In the genomic region with DNA sequence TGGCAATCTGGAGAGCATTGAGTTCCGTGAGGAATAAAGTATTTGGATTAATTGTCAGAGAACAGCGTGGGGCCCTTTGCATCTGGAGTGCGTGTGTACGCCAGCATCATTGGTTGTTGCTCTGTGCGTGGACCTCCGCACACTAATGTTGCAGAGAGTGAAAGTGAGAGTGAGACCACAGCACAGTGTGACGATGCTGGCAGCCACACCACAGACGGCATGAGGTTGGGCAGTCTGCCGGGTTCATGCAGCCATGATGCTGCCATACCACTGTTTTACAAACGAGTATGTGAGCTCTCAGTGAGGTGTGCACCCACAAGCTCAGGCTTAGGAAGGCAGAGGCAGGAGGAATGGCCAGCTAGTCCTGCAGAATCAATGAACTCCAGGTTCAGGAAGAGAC, we compare ENCODE assay signal across 21 mouse cellular contexts. TPM values are rescaled to one million over a fixed set of nuclear protein-coding genes. Genes with fewer than 3 reads are reported as not detected.
DNase-seq lines count a peak whose midpoint lies in the region; ATAC-seq and TF ChIP-seq lines count a peak whose summit lies in the region.
"Had no signal": no experiment of that assay in that cellular context is flagged by ENCODE, and none has a peak within 500 bp of the region (broad histone marks: within the 10 kb centered on the region; RNA-seq: fewer than 3 reads in every experiment).

No protein-coding gene starts in this region.

- no peak for TF ChIP-seq POLR2A in cerebellum, adult 2 months (IDR thresholded peaks at IDR 0.05; ENCODE audit: borderline replicate concordance, insufficient read depth, low read length)
- TF ChIP-seq POLR2A in testis, adult 2 months (IDR thresholded peaks at IDR 0.05; ENCODE audit: control insufficient read depth, low read depth, low read length) = no peak

- TF ChIP-seq EP300 in liver, postnatal 0 days (IDR thresholded peaks at IDR 0.05; ENCODE audit: low read depth) = no peak

- no peak overlapping the region for H3K4me2 ChIP-seq in liver, postnatal 0 days (ENCODE audit: low read depth, low read length)
- H3K4me2 ChIP-seq: hindbrain, embryonic 15.5 days; liver, embryonic 11.5 days; neural tube, embryonic 13.5 days had no signal

- H3K4me3 ChIP-seq in cerebellum, adult 2 months (replicated peaks; ENCODE audit: insufficient read depth, low read depth, low read length) = peak overlapping the region; percentile 7
- H3K4me3 ChIP-seq in gastrocnemius, adult 2 months = peak overlapping the region; percentile 15; the same call in 1 of the 2 replicates
- H3K4me3 ChIP-seq in testis, adult 2 months (ENCODE audit: control insufficient read depth, low read depth, low read length) = peak overlapping the region; percentile 44
- no peak overlapping the region for H3K4me3 ChIP-seq in liver, postnatal 0 days (ENCODE audit: low read depth, low read length)
- H3K4me3 ChIP-seq: heart, embryonic 10.5 days; hindbrain, embryonic 15.5 days; neural tube, embryonic 13.5 days had no signal

- ATAC-seq in liver, postnatal 0 days = no peak
- ATAC-seq: CD4-positive, CD25-positive, alpha-beta regulatory T cell, adult 4 months had no signal

- peaks cover 1% of the 10 kb centered on the region; the same call in 1 of the 2 replicates for H3K36me3 ChIP-seq in testis, adult 2 months (ENCODE audit: control insufficient read depth, insufficient read depth, low read length)
- H3K36me3 ChIP-seq in liver, postnatal 0 days (replicated peaks; ENCODE audit: insufficient read depth, low read length) = no peaks in the 10 kb centered on the region
- H3K36me3 ChIP-seq: heart, embryonic 10.5 days; hindbrain, embryonic 15.5 days had no signal

- H3K27ac ChIP-seq in cerebellum, adult 2 months (ENCODE audit: insufficient read depth, low read length) = no peak overlapping the region
- H3K27ac ChIP-seq in gastrocnemius, adult 2 months = no peak overlapping the region
- no peak overlapping the region for H3K27ac ChIP-seq in testis, adult 2 months (ENCODE audit: control insufficient read depth, insufficient read depth, low read depth, low read length)
- H3K27ac ChIP-seq in liver, postnatal 0 days (ENCODE audit: low read depth) = no peak overlapping the region
- H3K27ac ChIP-seq: heart, embryonic 10.5 days; hindbrain, embryonic 15.5 days; neural tube, embryonic 13.5 days had no signal

- no peaks in the 10 kb centered on the region; the same call in 1 of the 2 replicates for H3K4me1 ChIP-seq in cerebellum, adult 2 months (ENCODE audit: control insufficient read depth, insufficient read depth, low read length)
- H3K4me1 ChIP-seq in testis, adult 2 months (ENCODE audit: control insufficient read depth, insufficient read depth, low read length) = no peaks in the 10 kb centered on the region
- no peaks in the 10 kb centered on the region for H3K4me1 ChIP-seq in liver, postnatal 0 days (ENCODE audit: insufficient read depth)
- H3K4me1 ChIP-seq: neural tube, embryonic 13.5 days had no signal

- intact Hi-C loops in gastrocnemius, adult 2 months (cut with DNase I) = no loop called here
- intact Hi-C loops in gastrocnemius, postnatal 36 days (cut with DNase I) = no loop called here
- intact Hi-C loops in left cerebral cortex, postnatal 14 days (cut with DNase I) = no loop called here

- no peak for DNase-seq in cerebellum, adult 2 months
- DNase-seq in cerebellum, adult 11-12 months = no peak
- no peak for DNase-seq in gastrocnemius, adult 2 months
- no peak for DNase-seq in gastrocnemius, postnatal 36 days
- DNase-seq in testis, postnatal 10 days (ENCODE audit: low spot score) = no peak
- DNase-seq in liver, postnatal 0 days = no peak
- DNase-seq in left cerebral cortex, postnatal 14 days (ENCODE audit: low spot score in 2 of 2) = no peak
- DNase-seq: gastrocnemius, postnatal 25 days; heart, postnatal 14 days; kidney, adult 11 months; kidney, postnatal 14 days; right cerebral cortex, postnatal 14 days; thymus, postnatal 36 days had no signal

- 6% methylated on average over 10 of the region's 10 CpGs for WGBS in cerebellum, adult 2 months
- WGBS in liver, postnatal 0 days (ENCODE audit: insufficient replicate concordance) = 64% methylated on average over 10 of the region's 10 CpGs

- no peak for TF ChIP-seq CTCF in cerebellum, adult 2 months (IDR thresholded peaks at IDR 0.05; ENCODE audit: borderline replicate concordance, insufficient read depth, low read depth, low read length)
- TF ChIP-seq CTCF in gastrocnemius, adult 2 months (IDR thresholded peaks at IDR 0.05) = no peak
- TF ChIP-seq CTCF in testis, adult 2 months (IDR thresholded peaks at IDR 0.05; ENCODE audit: control insufficient read depth, insufficient read depth, insufficient replicate concordance, low read depth, low read length) = no peak
- TF ChIP-seq CTCF in liver, postnatal 0 days (IDR thresholded peaks at IDR 0.05; ENCODE audit: low read depth) = no peak

- H3K9ac ChIP-seq in liver, postnatal 0 days (replicated peaks) = no peak overlapping the region
- H3K9ac ChIP-seq: hindbrain, embryonic 15.5 days; neural tube, embryonic 13.5 days had no signal

- no peaks in the 10 kb centered on the region for H3K27me3 ChIP-seq in cerebellum, adult 2 months (ENCODE audit: control insufficient read depth, insufficient read depth, low read length)
- H3K27me3 ChIP-seq in testis, adult 2 months (ENCODE audit: control insufficient read depth, insufficient read depth, low read length) = no peaks in the 10 kb centered on the region
- H3K27me3 ChIP-seq in liver, postnatal 0 days (ENCODE audit: insufficient read depth, low read length) = no peaks in the 10 kb centered on the region
- H3K27me3 ChIP-seq: hindbrain, embryonic 15.5 days; neural tube, embryonic 13.5 days had no signal

- H3K9me3 ChIP-seq in liver, postnatal 0 days (ENCODE audit: low read length) = no peaks in the 10 kb centered on the region
- H3K9me3 ChIP-seq: heart, embryonic 10.5 days; hindbrain, embryonic 15.5 days; neural tube, embryonic 13.5 days had no signal

RNA-seq across cellular contexts. Expression of a gene that starts 41.4 kb away (rescaled TPM):
- 0.72 and 0.90 TPM in 2 replicates for polyA plus RNA-seq in cerebellum, adult 2 months (2012; rRNA removed)
- 1 to 10 TPM; 4.3 to 7.8 TPM for total RNA-seq in gastrocnemius, adult 2 months (2021)
- total RNA-seq in gastrocnemius, postnatal 36 days (2021) = 1 to 10 TPM; 2.3 to 4.5 TPM
- 0.43 and 0.45 TPM in 2 replicates for polyA plus RNA-seq in testis, adult 2 months (2012; rRNA removed)
- polyA plus RNA-seq in liver, postnatal 0 days (2015; fragmentation: Nextera tagmentation; extraction: Ambion mirVana) = 0.02 and 0.09 TPM in 2 replicates
- total RNA-seq in left cerebral cortex, postnatal 14 days (2021) = 1 to 10 TPM; 2.0 to 2.3 TPM
- total RNA-seq: MEL; monocyte, adult 5-6 weeks had no signal
- polyA plus RNA-seq: CD4-positive, CD25-positive, alpha-beta regulatory T cell, adult 4 months had no signal
